Mouse (Mus musculus): ENCODE results near the gene Cit. TPM values are rescaled to one million over a fixed set of nuclear protein-coding genes. Genes with fewer than 3 reads are reported as not detected.

The Cit gene
- polyA plus RNA-seq, 1 experiment from 2014 or later = 29.3 TPM

DNA sequence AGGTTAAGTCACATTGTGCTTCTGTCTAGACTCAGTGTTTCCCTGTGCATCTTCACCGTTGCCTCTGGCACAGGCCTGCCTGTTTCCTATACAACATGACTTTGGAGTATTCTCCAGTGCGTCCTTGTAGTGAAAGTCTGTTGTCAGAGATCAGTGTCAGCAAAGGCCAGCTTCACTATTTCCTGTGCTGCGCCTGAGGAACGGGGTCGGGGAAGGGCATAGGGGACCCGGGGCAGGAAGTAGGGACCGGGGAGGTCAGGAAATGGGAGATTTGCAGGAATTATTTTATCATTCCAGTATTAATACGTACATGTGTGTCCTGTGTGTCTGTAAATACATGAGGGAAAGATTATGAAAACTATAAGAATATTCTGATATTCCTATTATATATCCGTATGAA lies 37.1 kb downstream of the Cit start:
- Histone ChIP-seq H3K9me3 (no peaks in the 10 kb centered on the region), H3K4me2 (no peak overlapping the region), H3K4me3 (replicated peaks) (no peak overlapping the region), H3K36me3 (0 out of 2 replicates have a peak, but pooled peaks cover 13% of the 10 kb centered on the region), H3K9ac (no peak overlapping the region), H3K4me1 (no peaks in the 10 kb centered on the region), H3K27ac (no peak overlapping the region), H3K27me3 (replicated peaks) (no peaks in the 10 kb centered on the region)
- ATAC-seq (ENCODE audit: insufficient read depth, low FRiP score, low read depth) = no peak
- 76% methylated on average over 9 of the region's 9 CpGs for WGBS

DNA sequence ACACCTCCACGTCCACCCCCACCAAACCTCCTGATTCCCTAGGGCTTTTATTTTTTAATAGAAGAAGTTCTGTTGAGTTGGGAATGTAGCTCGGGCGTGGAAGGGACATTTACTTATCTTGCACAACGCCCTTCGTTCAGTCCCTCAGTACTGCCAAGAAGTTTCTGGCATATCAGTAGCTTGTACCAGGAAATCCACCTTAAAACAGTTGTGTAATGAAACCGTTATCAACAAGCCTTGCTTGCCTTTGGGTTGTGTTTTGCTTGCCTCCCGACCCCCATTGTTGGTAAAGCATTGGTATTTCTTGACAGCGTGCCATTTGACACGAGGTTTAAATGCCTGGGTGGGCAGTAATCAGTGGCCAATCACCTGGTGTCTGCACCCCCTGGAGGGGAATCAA lies 39.4 kb downstream of the Cit start:
- H3K4me1 ChIP-seq = no peaks in the 10 kb centered on the region
- H3K9me3 ChIP-seq = no peaks in the 10 kb centered on the region
- no peak overlapping the region for H3K4me2 ChIP-seq
- 0 out of 2 replicates have a peak, but pooled peaks cover 13% of the 10 kb centered on the region for H3K36me3 ChIP-seq
- no peak overlapping the region for H3K9ac ChIP-seq
- H3K27ac ChIP-seq = no peak overlapping the region
- no peak overlapping the region for H3K4me3 ChIP-seq (replicated peaks)
- no peaks in the 10 kb centered on the region for H3K27me3 ChIP-seq (replicated peaks)
- no peak for ATAC-seq (ENCODE audit: insufficient read depth, low FRiP score, low read depth)
- WGBS = 81% methylated on average over 9 of the region's 9 CpGs

DNA sequence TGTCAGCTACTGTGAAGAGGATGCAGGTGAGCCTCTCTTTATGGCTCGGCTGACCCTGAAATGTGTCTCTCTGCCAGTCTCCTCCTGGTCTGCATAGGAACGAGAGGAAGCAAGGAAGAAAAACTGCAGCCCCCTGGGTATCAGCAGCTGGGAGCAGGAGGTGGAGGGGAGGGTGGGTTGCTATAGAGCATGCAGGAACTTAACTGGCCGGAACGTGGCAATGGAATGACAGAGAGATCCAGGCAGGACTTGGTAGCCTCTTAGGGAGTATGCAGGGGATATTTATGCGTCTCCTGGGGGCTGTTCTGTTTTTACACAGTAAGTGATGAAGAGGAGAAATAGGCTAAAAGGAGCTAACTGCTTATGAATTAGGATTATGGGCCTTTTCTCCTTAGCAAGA lies 48.7 kb downstream of the Cit start:
- WGBS = 76% methylated on average over 5 of the region's 5 CpGs

GRCm38 (mm10) chr5:115897036-115897435 lies 52.0 kb downstream of the Cit start:
- 65% methylated on average over 9 of the region's 9 CpGs for WGBS
- Histone ChIP-seq H3K9me3 (no peaks in the 10 kb centered on the region), H3K27me3 (replicated peaks) (no peaks in the 10 kb centered on the region), H3K9ac (no peak overlapping the region), H3K4me3 (replicated peaks) (no peak overlapping the region), H3K4me2 (no peak overlapping the region), H3K4me1 (no peaks in the 10 kb centered on the region), H3K36me3 (no peaks in the 10 kb centered on the region), H3K27ac (no peak overlapping the region)
- no peak for ATAC-seq (ENCODE audit: insufficient read depth, low FRiP score, low read depth)

More for the DNA sequence above, 48.7 kb downstream of the Cit start:
- Histone ChIP-seq H3K4me2 (no peak overlapping the region), H3K4me3 (replicated peaks) (no peak overlapping the region), H3K27ac (no peak overlapping the region), H3K4me1 (no peaks in the 10 kb centered on the region), H3K9me3 (no peaks in the 10 kb centered on the region), H3K36me3 (peaks cover 9% of the 10 kb centered on the region; the same call in 1 of the 2 replicates), H3K9ac (no peak overlapping the region), H3K27me3 (replicated peaks) (no peaks in the 10 kb centered on the region)
- no peak for ATAC-seq (ENCODE audit: insufficient read depth, low FRiP score, low read depth)

GRCm38 (mm10) chr5:115907037-115908009 lies 62.2 kb downstream of the Cit start:
- H3K4me2 ChIP-seq = peak overlapping the region; percentile 54
- WGBS = 11% methylated on average over 38 of the region's 38 CpGs
- peaks cover 9% of the 10 kb centered on the region for H3K4me1 ChIP-seq
- peak overlapping the region; percentile 25 for H3K4me3 ChIP-seq (replicated peaks)
- no peaks in the 10 kb centered on the region for H3K27me3 ChIP-seq (replicated peaks)
- no peak overlapping the region; the same call in 1 of the 2 replicates for H3K9ac ChIP-seq
- no peaks in the 10 kb centered on the region for H3K36me3 ChIP-seq
- H3K27ac ChIP-seq = no peak overlapping the region
- H3K9me3 ChIP-seq = no peaks in the 10 kb centered on the region
- peak; percentile 44 for ATAC-seq (ENCODE audit: insufficient read depth, low FRiP score, low read depth)

DNA sequence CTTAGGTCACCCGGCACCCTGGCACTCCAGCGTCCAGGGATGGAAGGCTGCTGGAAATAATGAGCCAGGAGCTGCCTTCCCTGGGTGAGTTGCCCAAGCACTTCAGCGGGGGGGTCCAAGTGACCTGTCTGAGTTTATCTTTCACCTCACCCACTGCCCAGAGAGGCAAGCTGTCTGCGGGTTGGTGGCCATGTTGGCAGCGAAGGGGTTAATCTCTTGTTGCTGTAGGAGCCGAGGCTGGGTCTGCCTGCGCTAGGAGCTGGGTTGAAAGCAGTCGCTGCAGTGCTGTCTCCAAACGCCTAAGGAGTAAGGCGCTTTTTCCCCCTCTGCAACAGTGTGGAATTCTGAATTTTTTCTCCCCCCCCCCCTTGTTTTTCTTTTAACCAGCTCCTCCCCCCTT lies 63.2 kb downstream of the Cit start:
- Histone ChIP-seq H3K4me1 (peaks cover 9% of the 10 kb centered on the region), H3K36me3 (no peaks in the 10 kb centered on the region), H3K4me2 (peak overlapping the region; percentile 36), H3K4me3 (replicated peaks) (no peak overlapping the region), H3K9me3 (no peaks in the 10 kb centered on the region), H3K27me3 (replicated peaks) (no peaks in the 10 kb centered on the region), H3K27ac (no peak overlapping the region), H3K9ac (no peak overlapping the region)
- WGBS = 22% methylated on average over 10 of the region's 10 CpGs
- no peak for ATAC-seq (ENCODE audit: insufficient read depth, low FRiP score, low read depth)

DNA sequence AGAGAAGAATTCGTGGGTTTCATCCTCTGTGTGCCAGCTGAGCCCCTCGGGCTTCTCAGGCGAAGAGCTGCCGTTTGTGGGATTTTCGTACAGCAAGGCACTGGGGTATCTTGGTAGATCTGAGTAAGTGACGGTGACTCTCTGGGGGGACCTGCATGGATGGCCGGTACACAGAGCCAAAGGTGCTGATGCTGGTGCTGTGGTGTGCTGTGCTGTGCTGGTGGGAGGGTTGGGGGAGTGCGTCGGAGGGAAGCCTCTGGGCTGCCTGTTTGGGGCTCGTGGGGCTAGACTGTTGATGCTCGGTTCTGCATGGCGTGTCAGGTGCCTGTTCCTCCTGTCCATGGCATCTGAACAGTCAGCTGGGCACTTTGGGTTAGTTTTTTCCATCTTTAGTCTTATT lies 63.6 kb downstream of the Cit start:
- ATAC-seq (ENCODE audit: insufficient read depth, low FRiP score, low read depth) = no peak
- H3K27ac ChIP-seq = no peak overlapping the region
- no peaks in the 10 kb centered on the region for H3K9me3 ChIP-seq
- no peaks in the 10 kb centered on the region for H3K27me3 ChIP-seq (replicated peaks)
- no peaks in the 10 kb centered on the region for H3K36me3 ChIP-seq
- no peak overlapping the region for H3K9ac ChIP-seq
- no peak overlapping the region for H3K4me3 ChIP-seq (replicated peaks)
- peaks cover 9% of the 10 kb centered on the region for H3K4me1 ChIP-seq
- H3K4me2 ChIP-seq = no peak overlapping the region
- 63% methylated on average over 12 of the region's 12 CpGs for WGBS

DNA sequence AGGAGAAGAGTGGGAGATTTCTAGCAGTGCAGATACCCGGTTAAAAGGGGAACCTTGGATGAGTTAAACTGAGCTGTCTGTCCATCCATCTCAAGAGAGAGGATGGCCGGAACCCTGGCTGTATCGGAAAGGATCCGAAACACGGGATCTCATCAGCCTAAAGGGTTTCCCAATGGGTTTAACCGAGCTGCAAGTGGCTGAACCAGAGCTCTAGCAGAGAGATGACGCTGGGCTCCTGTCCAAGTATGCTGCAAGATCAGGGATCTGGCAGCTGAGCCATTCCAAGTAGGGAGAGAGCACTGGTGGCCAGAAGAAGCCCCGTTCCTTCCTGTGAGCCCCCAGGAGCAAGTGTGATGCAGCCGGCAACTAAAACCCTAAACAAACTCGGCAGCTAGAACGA lies 64.0 kb downstream of the Cit start:
- no peak for ATAC-seq (ENCODE audit: insufficient read depth, low FRiP score, low read depth)
- no peak overlapping the region for H3K4me3 ChIP-seq (replicated peaks)

DNA sequence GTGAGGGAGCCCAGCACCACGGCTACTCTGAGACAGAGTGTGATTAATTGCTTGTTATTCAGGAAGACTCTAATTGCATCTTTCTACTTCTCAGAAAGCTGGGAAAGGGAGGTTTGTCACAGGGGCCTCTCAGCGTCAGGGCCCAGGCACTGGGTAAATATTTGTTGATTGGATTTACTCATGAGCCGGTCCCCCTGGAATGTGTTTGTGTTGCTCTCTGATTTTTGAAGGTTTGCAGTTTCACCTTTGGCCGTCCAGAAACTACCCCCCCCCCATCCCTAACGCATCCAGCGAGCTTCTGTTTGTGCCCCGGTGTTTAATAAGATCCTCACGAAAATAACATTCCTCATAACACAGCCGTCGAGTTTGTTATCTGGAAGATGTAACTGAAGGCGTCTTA lies 65.4 kb downstream of the Cit start:
- no peak overlapping the region for H3K4me3 ChIP-seq (replicated peaks)
- H3K9ac ChIP-seq = no peak overlapping the region
- ATAC-seq (ENCODE audit: insufficient read depth, low FRiP score, low read depth) = no peak
- no peaks in the 10 kb centered on the region for H3K27me3 ChIP-seq (replicated peaks)
- no peak overlapping the region for H3K4me2 ChIP-seq
- H3K27ac ChIP-seq = no peak overlapping the region
- 33% methylated on average over 11 of the region's 11 CpGs for WGBS
- H3K36me3 ChIP-seq = no peaks in the 10 kb centered on the region
- no peaks in the 10 kb centered on the region for H3K9me3 ChIP-seq
- H3K4me1 ChIP-seq = peaks cover 9% of the 10 kb centered on the region

More for the DNA sequence above, 64.0 kb downstream of the Cit start:
- Histone ChIP-seq H3K9ac (no peak overlapping the region), H3K27me3 (replicated peaks) (no peaks in the 10 kb centered on the region), H3K4me2 (no peak overlapping the region), H3K27ac (no peak overlapping the region), H3K9me3 (no peaks in the 10 kb centered on the region), H3K36me3 (no peaks in the 10 kb centered on the region), H3K4me1 (peaks cover 9% of the 10 kb centered on the region)
- WGBS = 44% methylated on average over 11 of the region's 11 CpGs

GRCm38 (mm10) chr5:115915481-115915880 lies 70.4 kb downstream of the Cit start:
- Histone ChIP-seq H3K27ac (no peak overlapping the region), H3K27me3 (replicated peaks) (no peaks in the 10 kb centered on the region), H3K9me3 (no peaks in the 10 kb centered on the region), H3K4me2 (no peak overlapping the region), H3K36me3 (no peaks in the 10 kb centered on the region), H3K4me3 (replicated peaks) (no peak overlapping the region), H3K4me1 (no peaks in the 10 kb centered on the region), H3K9ac (no peak overlapping the region)
- ATAC-seq (ENCODE audit: insufficient read depth, low FRiP score, low read depth) = no peak
- 89% methylated on average over 5 of the region's 5 CpGs for WGBS

GRCm38 (mm10) chr5:115917960-115918359 lies 72.9 kb downstream of the Cit start:
- WGBS = 97% methylated on average over 4 of the region's 4 CpGs
- no peaks in the 10 kb centered on the region for H3K9me3 ChIP-seq
- H3K27me3 ChIP-seq (replicated peaks) = no peaks in the 10 kb centered on the region
- H3K9ac ChIP-seq = no peak overlapping the region
- H3K4me1 ChIP-seq = no peaks in the 10 kb centered on the region
- H3K4me3 ChIP-seq (replicated peaks) = no peak overlapping the region
- H3K36me3 ChIP-seq = no peaks in the 10 kb centered on the region
- ATAC-seq (ENCODE audit: insufficient read depth, low FRiP score, low read depth) = no peak
- H3K4me2 ChIP-seq = no peak overlapping the region
- H3K27ac ChIP-seq = no peak overlapping the region

DNA sequence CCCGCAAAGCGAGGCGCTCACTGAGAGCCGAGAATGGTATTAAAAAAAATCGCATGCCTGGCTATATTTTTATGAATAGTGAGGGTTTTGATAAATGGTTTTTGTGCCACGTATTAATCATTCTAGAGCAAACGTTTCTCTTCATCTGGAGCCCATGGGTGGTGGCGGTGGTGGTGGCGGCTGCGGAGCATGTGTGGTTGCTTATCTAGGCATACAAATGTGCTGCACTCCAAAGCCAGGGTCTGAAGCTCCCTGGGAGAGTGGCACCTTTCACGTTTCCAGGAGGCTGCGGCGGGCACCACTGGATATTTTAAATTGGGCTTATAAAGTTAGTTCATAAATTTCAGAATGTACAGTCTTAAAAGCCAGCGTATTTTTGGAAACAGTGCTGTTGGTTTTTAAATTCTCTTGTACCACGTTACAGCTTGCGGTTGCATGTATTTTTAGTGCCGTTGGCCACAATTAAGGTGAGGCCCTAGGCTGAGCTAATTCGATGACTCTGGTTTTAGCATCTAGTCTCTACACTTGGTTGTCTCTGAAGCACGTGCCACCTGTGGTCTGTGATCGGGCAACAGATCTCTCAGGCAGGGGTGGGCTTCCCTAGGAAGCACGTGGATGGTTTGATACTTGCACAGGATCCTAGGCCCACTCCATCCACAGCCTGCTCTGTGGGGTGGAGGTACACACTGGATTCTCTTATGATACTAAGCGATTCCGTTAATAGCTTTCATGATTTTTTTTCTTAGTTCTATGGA lies 73.7 kb downstream of the Cit start:
- no peaks in the 10 kb centered on the region for H3K9me3 ChIP-seq
- no peak overlapping the region for H3K9ac ChIP-seq
- no peaks in the 10 kb centered on the region for H3K27me3 ChIP-seq (replicated peaks)
- H3K27ac ChIP-seq = no peak overlapping the region
- no peaks in the 10 kb centered on the region for H3K4me1 ChIP-seq
- no peak overlapping the region for H3K4me3 ChIP-seq (replicated peaks)
- H3K4me2 ChIP-seq = no peak overlapping the region
- no peak; the same call in 1 of the 2 replicates for ATAC-seq (ENCODE audit: insufficient read depth, low FRiP score, low read depth)
- WGBS = 80% methylated on average over 23 of the region's 23 CpGs
- H3K36me3 ChIP-seq = no peaks in the 10 kb centered on the region

All from stomach, embryonic 15.5 days (tissue).